Mouse (Mus musculus) myocyte (in vitro differentiated cells): ENCODE measurements at regions not wholly inside any gene's neighbourhood (a gene's known extent, or its start where the extent isn't known, plus 50 kb on each side); places are given as distances from the start of the nearest gene placed in this dataset.

Source experiments
- H3K27me3 ChIP-seq: one replicate; pipeline ENCODE4 v1.6.1; 2011; ENCODE audit not compliant: control insufficient read depth, insufficient read depth, insufficient read length
- H3K36me3 ChIP-seq: one replicate; pipeline ENCODE4 v1.6.1; 2011; ENCODE audit not compliant: control insufficient read depth, insufficient read depth
- H3K4me2 ChIP-seq: one replicate; pipeline ENCODE4 v1.6.1; 2011; ENCODE audit warnings: low read depth, control low read depth
- H3K4me3 ChIP-seq: one replicate; pipeline ENCODE4 v1.5.1; 2011; ENCODE audit warnings: mild to moderate bottlenecking, control low read depth, moderate library complexity
- H3K79me2 ChIP-seq: one replicate; pipeline ENCODE4 v1.6.1; 2011; ENCODE audit not compliant: control insufficient read depth, insufficient read depth
- H3ac ChIP-seq: one replicate; pipeline ENCODE4 v1.6.1; 2011; ENCODE audit not compliant: control insufficient read depth, insufficient read length
- CEBPB ChIP-seq: IDR thresholded peaks from 2 replicates; pipeline ENCODE4 v1.6.1; 2011; ENCODE audit warnings: mild to moderate bottlenecking, moderate library complexity; ENCODE audit not compliant: poor library complexity, insufficient read depth, severe bottlenecking
- E2F4 ChIP-seq: IDR thresholded peaks from one replicate; pipeline ENCODE4 v1.6.1; 2011; ENCODE audit warnings: mild to moderate bottlenecking, control low read depth, moderate library complexity; ENCODE audit not compliant: insufficient read depth
- MAX ChIP-seq: IDR thresholded peaks from one replicate; pipeline ENCODE4 v1.6.1; 2011; ENCODE audit warnings: low read depth, mild to moderate bottlenecking, control low read depth
- MYOD1 ChIP-seq, 3 experiments: IDR thresholded peaks; one replicate each; pipeline ENCODE4 v1.6.1; 2011; ENCODE audit warnings: control low read depth in 2 of 3, low read depth in 2 of 3, mild to moderate bottlenecking in 2 of 3, moderate library complexity in 1 of 3; ENCODE audit not compliant: insufficient read length in 2 of 3, control insufficient read depth in 1 of 3
- MYOG ChIP-seq, 3 experiments: IDR thresholded peaks; one replicate each; pipeline ENCODE4 v1.6.1; 2011; ENCODE audit warnings: control low read depth in 2 of 3, low read depth in 2 of 3, mild to moderate bottlenecking in 2 of 3; ENCODE audit not compliant: insufficient read length in 2 of 3, control insufficient read depth in 1 of 3, insufficient read depth in 1 of 3
- POLR2A ChIP-seq: IDR thresholded peaks from one replicate; pipeline ENCODE4 v1.6.1; 2011; ENCODE audit warnings: low read depth, mild to moderate bottlenecking, control low read depth, moderate library complexity; ENCODE audit not compliant: insufficient read length
- POLR2AphosphoS2 ChIP-seq: IDR thresholded peaks from one replicate; pipeline ENCODE4 v1.6.1; 2011; ENCODE audit warnings: low read depth, control low read depth; ENCODE audit not compliant: insufficient read length
- REST ChIP-seq: IDR thresholded peaks from one replicate; pipeline ENCODE4 v1.6.1; 2011; ENCODE audit warnings: mild to moderate bottlenecking, control low read depth, moderate library complexity; ENCODE audit not compliant: insufficient read depth, insufficient read length
- SRF ChIP-seq: IDR thresholded peaks from one replicate; pipeline ENCODE4 v1.6.1; 2011; ENCODE audit warnings: low read depth; ENCODE audit not compliant: control insufficient read depth, insufficient read length
- TCF12 ChIP-seq: IDR thresholded peaks from one replicate; pipeline ENCODE4 v1.6.1; 2011; ENCODE audit warnings: mild to moderate bottlenecking, control low read depth; ENCODE audit not compliant: poor library complexity, insufficient read depth, severe bottlenecking
- TCF3 ChIP-seq: IDR thresholded peaks from one replicate; pipeline ENCODE4 v1.6.1; 2011; ENCODE audit warnings: low read depth, control low read depth; ENCODE audit not compliant: insufficient read length
- USF1 ChIP-seq: IDR thresholded peaks from one replicate; pipeline ENCODE4 v1.6.1; 2011; ENCODE audit warnings: low read depth, mild to moderate bottlenecking, control low read depth, moderate library complexity

GRCm38 (mm10) chr13:38760261-38760660, 101.4 kb upstream of the Eef1e1 start:
- TF ChIP-seq USF1 (no peak), MYOG (IDR thresholded peaks at IDR 0.05; ENCODE audit: control insufficient read depth in 1 of 3, insufficient read depth in 1 of 3, insufficient read length in 2 of 3, low read depth in 2 of 3) (no peak), MAX (no peak)
- Histone ChIP-seq H3K36me3 (no peaks in the 10 kb centered on the region), H3K79me2 (no peaks in the 10 kb centered on the region), H3ac (no peak overlapping the region), H3K4me2 (no peak overlapping the region), H3K27me3 (no peaks in the 10 kb centered on the region), H3K4me3 (no peak overlapping the region)

GRCm38 (mm10) chr13:38756629-38757227, 97.9 kb upstream of the Eef1e1 start:
- Histone ChIP-seq H3K4me2 (no peak overlapping the region), H3ac (no peak overlapping the region), H3K79me2 (no peaks in the 10 kb centered on the region), H3K27me3 (no peaks in the 10 kb centered on the region), H3K4me3 (no peak overlapping the region), H3K36me3 (no peaks in the 10 kb centered on the region)
- TF ChIP-seq USF1, result no peak
- TF ChIP-seq POLR2A, result no peak
- TF ChIP-seq REST, result no peak
- no peak for TF ChIP-seq SRF
- no peak for TF ChIP-seq POLR2AphosphoS2
- TF ChIP-seq MYOG (IDR thresholded peaks at IDR 0.05; ENCODE audit: control insufficient read depth in 1 of 3, insufficient read depth in 1 of 3, insufficient read length in 2 of 3, low read depth in 2 of 3), result no peak
- TF ChIP-seq E2F4, result no peak
- no peak for TF ChIP-seq MYOD1 (IDR thresholded peaks at IDR 0.05; ENCODE audit: control insufficient read depth in 1 of 3, insufficient read length in 2 of 3, low read depth in 2 of 3)
- TF ChIP-seq TCF3, result no peak
- TF ChIP-seq CEBPB, result no peak
- TF ChIP-seq TCF12, result no peak
- TF ChIP-seq MAX, result no peak

GRCm38 (mm10) chr13:38753722-38754121, 94.9 kb upstream of the Eef1e1 start:
- H3K4me2 ChIP-seq, result no peak overlapping the region

GRCm38 (mm10) chr13:38751876-38752275, 93.0 kb upstream of the Eef1e1 start:
- Histone ChIP-seq H3ac (no peak overlapping the region), H3K4me2 (no peak overlapping the region), H3K79me2 (no peaks in the 10 kb centered on the region), H3K27me3 (no peaks in the 10 kb centered on the region), H3K36me3 (no peaks in the 10 kb centered on the region), H3K4me3 (no peak overlapping the region)
- TF ChIP-seq USF1 (no peak), MYOG (IDR thresholded peaks at IDR 0.05; ENCODE audit: control insufficient read depth in 1 of 3, insufficient read depth in 1 of 3, insufficient read length in 2 of 3, low read depth in 2 of 3) (no peak), TCF3 (no peak), CEBPB (no peak), E2F4 (no peak), MYOD1 (IDR thresholded peaks at IDR 0.05; ENCODE audit: control insufficient read depth in 1 of 3, insufficient read length in 2 of 3, low read depth in 2 of 3) (no peak), POLR2A (no peak), TCF12 (no peak)

More at GRCm38 (mm10) chr13:38753722-38754121, 94.9 kb upstream of the Eef1e1 start:
- Histone ChIP-seq H3K27me3 (no peaks in the 10 kb centered on the region), H3ac (no peak overlapping the region), H3K4me3 (no peak overlapping the region), H3K36me3 (no peaks in the 10 kb centered on the region), H3K79me2 (no peaks in the 10 kb centered on the region)
- TF ChIP-seq MYOG (IDR thresholded peaks at IDR 0.05; ENCODE audit: control insufficient read depth in 1 of 3, insufficient read depth in 1 of 3, insufficient read length in 2 of 3, low read depth in 2 of 3) (no peak), POLR2AphosphoS2 (no peak), POLR2A (no peak), CEBPB (no peak), MYOD1 (IDR thresholded peaks at IDR 0.05; ENCODE audit: control insufficient read depth in 1 of 3, insufficient read length in 2 of 3, low read depth in 2 of 3) (no peak), MAX (no peak), E2F4 (no peak), REST (no peak), TCF3 (no peak), SRF (no peak), TCF12 (no peak), USF1 (no peak)

GRCm38 (mm10) chr13:38740066-38740465, 81.2 kb upstream of the Eef1e1 start:
- no peaks in the 10 kb centered on the region for H3K36me3 ChIP-seq
- no peak for TF ChIP-seq POLR2AphosphoS2
- TF ChIP-seq MYOG (IDR thresholded peaks at IDR 0.05; ENCODE audit: control insufficient read depth in 1 of 3, insufficient read depth in 1 of 3, insufficient read length in 2 of 3, low read depth in 2 of 3), result no peak
- TF ChIP-seq USF1, result no peak
- TF ChIP-seq REST, result no peak
- TF ChIP-seq MYOD1 (IDR thresholded peaks at IDR 0.05; ENCODE audit: control insufficient read depth in 1 of 3, insufficient read length in 2 of 3, low read depth in 2 of 3), result no peak
- H3K4me2 ChIP-seq, result no peak overlapping the region
- no peak overlapping the region for H3K4me3 ChIP-seq
- no peaks in the 10 kb centered on the region for H3K27me3 ChIP-seq
- H3ac ChIP-seq, result no peak overlapping the region
- H3K79me2 ChIP-seq, result no peaks in the 10 kb centered on the region
